16 mouse cellular contexts compared by ENCODE assay signal in the genomic region with DNA sequence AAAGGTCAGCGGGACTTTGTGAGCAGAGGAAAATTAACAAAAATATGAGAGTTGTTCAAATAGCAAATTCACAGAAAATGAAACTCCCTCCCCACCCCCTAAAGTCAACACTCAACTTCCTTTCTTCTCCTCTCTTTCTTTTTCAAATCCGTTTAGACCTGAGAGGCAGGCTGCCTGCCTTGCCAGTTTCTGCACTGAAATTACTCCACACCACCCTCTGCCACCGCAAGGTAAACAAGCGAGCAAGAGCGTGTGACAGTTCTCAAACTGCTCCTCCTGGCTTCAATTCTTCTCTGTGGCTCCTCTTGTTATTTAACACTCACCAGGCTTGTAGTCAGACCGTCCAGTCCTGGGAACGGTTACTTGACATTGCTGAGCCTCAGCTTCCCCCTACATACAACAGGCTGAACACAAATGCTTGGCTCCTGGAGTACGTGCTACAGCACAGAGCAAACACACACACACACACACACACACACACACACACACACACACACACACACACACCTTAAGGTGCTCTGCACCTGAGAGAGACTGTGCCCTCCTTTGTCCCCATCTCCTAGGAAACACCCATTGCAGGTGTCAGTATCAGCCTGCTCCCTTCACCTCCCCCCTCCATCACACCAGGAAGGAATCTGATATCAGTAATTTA.
A peak's percentile ranks its signal among the peaks of the same experiment; 100 is the strongest.
DNase-seq lines count a peak whose midpoint lies in the region; ATAC-seq and TF ChIP-seq lines count a peak whose summit lies in the region.
"Had no signal": no experiment of that assay in that cellular context is flagged by ENCODE, and none has a peak within 500 bp of the region (broad histone marks: within the 10 kb centered on the region; RNA-seq: fewer than 3 reads in every experiment).

No protein-coding gene starts in this region.

- TF ChIP-seq CTCF in kidney, postnatal 0 days (IDR thresholded peaks at IDR 0.05; ENCODE audit: low read depth), result no peak

- peak; percentile 8 for DNase-seq in embryo, embryonic 10.5 days (ENCODE audit: low spot score)
- DNase-seq in embryo, embryonic 10 days (ENCODE audit: low spot score), result no peak
- peak; percentile 7 for DNase-seq in kidney, postnatal 0 days (ENCODE audit: low spot score)
- DNase-seq in kidney, adult 11 months, result no peak
- no peak for DNase-seq in right cerebral cortex, postnatal 36 days (ENCODE audit: low spot score in 2 of 2)
- DNase-seq: cerebellum, adult 11 months; gastrocnemius, postnatal 25 days had no signal

- WGBS in kidney, postnatal 0 days, result 18% methylated on average over 8 of the region's 8 CpGs
- 21% methylated on average over 8 of the region's 8 CpGs for WGBS in lung, embryonic 15.5 days
- 30% methylated on average over 8 of the region's 8 CpGs for whole genome bisulfite sequencing in stomach, embryonic 15.5 days

- no peak for ATAC-seq in kidney, postnatal 0 days (replicated peaks; ENCODE audit: low FRiP score, low read depth)
- ATAC-seq in lung, embryonic 15.5 days (ENCODE audit: borderline replicate concordance, extremely low read depth, low FRiP score, low TSS enrichment), result no peak; the same call in 1 of the 2 replicates
- ATAC-seq in stomach, embryonic 15.5 days (ENCODE audit: insufficient read depth, low FRiP score, low read depth), result peak; percentile 60; the same call in 1 of the 2 replicates
- no peak for ATAC-seq in monocyte, adult 5-6 weeks (replicated peaks; ENCODE audit: insufficient number of reproducible peaks, low FRiP score, low TSS enrichment, poor library complexity, severe bottlenecking)
- ATAC-seq: activated CD4-positive, CD25-positive, alpha-beta regulatory T cell, adult 4 months had no signal

- no peaks in the 10 kb centered on the region for H3K27me3 ChIP-seq in kidney, postnatal 0 days (ENCODE audit: insufficient read depth, low read length)
- H3K27me3 ChIP-seq in lung, embryonic 15.5 days, result no peaks in the 10 kb centered on the region
- no peaks in the 10 kb centered on the region for H3K27me3 ChIP-seq in stomach, embryonic 15.5 days (replicated peaks)
- H3K27me3 ChIP-seq: CH12.LX; heart, embryonic 15.5 days; hindbrain, embryonic 15.5 days; limb, embryonic 15.5 days had no signal

- no peaks in the 10 kb centered on the region for H3K4me1 ChIP-seq in kidney, postnatal 0 days (replicated peaks; ENCODE audit: insufficient read depth, low read length)
- H3K4me1 ChIP-seq in lung, embryonic 15.5 days, result peaks cover 10% of the 10 kb centered on the region
- H3K4me1 ChIP-seq in stomach, embryonic 15.5 days, result no peaks in the 10 kb centered on the region
- H3K4me1 ChIP-seq: heart, embryonic 15.5 days had no signal

- no peaks in the 10 kb centered on the region for H3K9me3 ChIP-seq in kidney, postnatal 0 days (replicated peaks; ENCODE audit: low read length)
- no peaks in the 10 kb centered on the region for H3K9me3 ChIP-seq in lung, embryonic 15.5 days
- no peaks in the 10 kb centered on the region for H3K9me3 ChIP-seq in stomach, embryonic 15.5 days
- H3K9me3 ChIP-seq: heart, embryonic 15.5 days; hindbrain, embryonic 15.5 days; limb, embryonic 15.5 days had no signal

- H3K9ac ChIP-seq in kidney, postnatal 0 days (ENCODE audit: low read depth, low read length), result no peak overlapping the region
- no peak overlapping the region for H3K9ac ChIP-seq in lung, embryonic 15.5 days
- H3K9ac ChIP-seq in stomach, embryonic 15.5 days, result no peak overlapping the region
- H3K9ac ChIP-seq: heart, embryonic 15.5 days; hindbrain, embryonic 15.5 days; limb, embryonic 15.5 days had no signal

- no peak overlapping the region for H3K27ac ChIP-seq in kidney, postnatal 0 days
- H3K27ac ChIP-seq in lung, embryonic 15.5 days, result peak overlapping the region; percentile 61; the same call in 1 of the 2 replicates
- H3K27ac ChIP-seq in stomach, embryonic 15.5 days, result peak overlapping the region; percentile 61; the same call in 1 of the 2 replicates
- H3K27ac ChIP-seq: heart, embryonic 15.5 days; hindbrain, embryonic 15.5 days; limb, embryonic 15.5 days had no signal

- H3K36me3 ChIP-seq in kidney, postnatal 0 days (ENCODE audit: insufficient read depth, low read length), result no peaks in the 10 kb centered on the region
- no peaks in the 10 kb centered on the region for H3K36me3 ChIP-seq in lung, embryonic 15.5 days
- no peaks in the 10 kb centered on the region for H3K36me3 ChIP-seq in stomach, embryonic 15.5 days
- H3K36me3 ChIP-seq: heart, embryonic 15.5 days; hindbrain, embryonic 15.5 days; limb, embryonic 15.5 days had no signal

- H3K4me2 ChIP-seq in kidney, postnatal 0 days (ENCODE audit: low read length), result 0 out of 2 replicates have a peak overlapping the region, but pooled peaks have one; percentile 18
- peak overlapping the region; percentile 18; the same call in 1 of the 2 replicates for H3K4me2 ChIP-seq in lung, embryonic 15.5 days
- peak overlapping the region; percentile 25; the same call in 1 of the 2 replicates for H3K4me2 ChIP-seq in stomach, embryonic 15.5 days
- H3K4me2 ChIP-seq: heart, embryonic 15.5 days; hindbrain, embryonic 15.5 days; limb, embryonic 15.5 days had no signal

- H3K4me3 ChIP-seq in kidney, postnatal 0 days (replicated peaks; ENCODE audit: low read depth, low read length), result no peak overlapping the region
- H3K4me3 ChIP-seq in lung, embryonic 15.5 days, result no peak overlapping the region
- H3K4me3 ChIP-seq in stomach, embryonic 15.5 days (replicated peaks), result no peak overlapping the region
- H3K4me3 ChIP-seq: heart, embryonic 15.5 days; hindbrain, embryonic 15.5 days; limb, embryonic 15.5 days; myocyte had no signal

Comparison
In these comparisons a context has a peak if more than half of its experiments do, and no peak if none do; other contexts are left out.
1. DNase-seq: peak in embryo, embryonic 10.5 days (single experiment) and kidney, postnatal 0 days (single experiment); none in embryo, embryonic 10 days (single experiment), kidney, adult 11 months (single experiment) and right cerebral cortex, postnatal 36 days (0 of 2).
2. Peak in every context shown above with its lines, with median percentiles within 50 percentile points of each other: H3K4me2 ChIP-seq.